Mouse (Mus musculus): ENCODE results near the gene Stum. TPM values are rescaled to one million over a fixed set of nuclear protein-coding genes. Genes with fewer than 3 reads are reported as not detected.
"Not testable (repeated sequence)": the region's sequence is repeated elsewhere in the genome, so short reads cannot be mapped to it uniquely, and the experiment has no call there.

Stum gene
- total RNA-seq, 2 experiments from 2014 or later = 1.1 to 1.2 TPM

GRCm38 (mm10) chr1:180392137-180392798 lies 91.0 kb downstream of the Stum start:
- DNase-seq (ENCODE audit: low spot score) = no peak
- intact Hi-C loops (cut with DNase I) = no loop called here

GRCm38 (mm10) chr1:180391575-180391945 lies 91.7 kb downstream of the Stum start:
- intact Hi-C loops (cut with DNase I) = no loop called here
- no peak for DNase-seq (ENCODE audit: low spot score)

GRCm38 (mm10) chr1:180390746-180391574 lies 92.3 kb downstream of the Stum start:
- no peak for DNase-seq (ENCODE audit: low spot score)
- intact Hi-C loops (cut with DNase I) = no loop called here

GRCm38 (mm10) chr1:180390321-180390731 lies 93.0 kb downstream of the Stum start:
- DNase-seq (ENCODE audit: low spot score) = peak; percentile 31
- intact Hi-C loops (cut with DNase I) = no loop called here

- intact Hi-C loops (cut with DNase I) = loop anchor here (5.0 kb wide), 1 partner anchor 57 kb away; the partner anchor contains the start of gene Itpkb
Observed at GRCm38 (mm10) chr1:180389213-180389760, 94.0 kb downstream of the Stum start.

GRCm38 (mm10) chr1:180388481-180388880 lies 94.8 kb downstream of the Stum start:
- DNase-seq (ENCODE audit: low spot score) = no peak
- intact Hi-C loops (cut with DNase I) = loop anchor here (5.0 kb wide), 1 partner anchor 56 kb away; the partner anchor contains the start of gene Itpkb

More at GRCm38 (mm10) chr1:180389213-180389760, 94.0 kb downstream of the Stum start:
- DNase-seq (ENCODE audit: low spot score) = not testable (repeated sequence)

GRCm38 (mm10) chr1:180387750-180388480 lies 95.4 kb downstream of the Stum start:
- intact Hi-C loops (cut with DNase I) = loop anchor here (5.0 kb wide), 1 partner anchor 56 kb away; the partner anchor contains the start of gene Itpkb
- no peak for DNase-seq (ENCODE audit: low spot score)

- intact Hi-C loops (cut with DNase I) = loop anchor here (5.0 kb wide), 1 partner anchor 55 kb away; the partner anchor contains the start of gene Itpkb
- DNase-seq (ENCODE audit: low spot score) = peak; percentile 99
Observed at GRCm38 (mm10) chr1:180386951-180387749, 96.2 kb downstream of the Stum start.

- intact Hi-C loops (cut with DNase I) = loop anchor here (2.0 to 5.0 kb wide), 2 partner anchors 19 to 53 kb away; partner anchors contain the start of gene Itpkb
Observed at GRCm38 (mm10) chr1:180385308-180385707, 98.0 kb downstream of the Stum start.

GRCm38 (mm10) chr1:180384486-180384885 lies 98.8 kb downstream of the Stum start:
- no peak for DNase-seq (ENCODE audit: low spot score)
- intact Hi-C loops (cut with DNase I) = loop anchor here (2.0 kb wide), 1 partner anchor 18 kb away; no protein-coding TSS in a partner anchor

More at GRCm38 (mm10) chr1:180385308-180385707, 98.0 kb downstream of the Stum start:
- no peak for DNase-seq (ENCODE audit: low spot score)

- intact Hi-C loops (cut with DNase I) = loop anchor here (2.0 kb wide), 1 partner anchor 17 kb away; no protein-coding TSS in a partner anchor
- no peak for DNase-seq (ENCODE audit: low spot score)
Observed at GRCm38 (mm10) chr1:180383884-180384283, 99.4 kb downstream of the Stum start.

Other genes starting within 250 kb of the Stum start
- gene Psen2, start 220.1 kb downstream of the Stum start, total RNA-seq (2021) = 10 to 100 TPM; 12.4 to 13.9 TPM
- 10 to 100 TPM; 56.1 to 63.6 TPM for gene Itpkb, start 153.0 kb downstream of the Stum start, total RNA-seq (2021)
- 10 to 100 TPM; 58.3 to 62.5 TPM for gene Parp1, start 85.4 kb upstream of the Stum start, total RNA-seq (2021)
- gene Lin9, start 157.6 kb upstream of the Stum start, total RNA-seq (2021) = 1 to 10 TPM; 2.6 to 2.7 TPM
- not detected for gene Mixl1, start 213.5 kb upstream of the Stum start, total RNA-seq (2021)
- 10 to 100 TPM; 22.6 to 24.8 TPM for gene Acbd3, start 242.5 kb upstream of the Stum start, total RNA-seq (2021)

Data from heart, postnatal 25 days (tissue).